Mouse (Mus musculus): ENCODE measurements around the gene Slc25a3.

DNA sequence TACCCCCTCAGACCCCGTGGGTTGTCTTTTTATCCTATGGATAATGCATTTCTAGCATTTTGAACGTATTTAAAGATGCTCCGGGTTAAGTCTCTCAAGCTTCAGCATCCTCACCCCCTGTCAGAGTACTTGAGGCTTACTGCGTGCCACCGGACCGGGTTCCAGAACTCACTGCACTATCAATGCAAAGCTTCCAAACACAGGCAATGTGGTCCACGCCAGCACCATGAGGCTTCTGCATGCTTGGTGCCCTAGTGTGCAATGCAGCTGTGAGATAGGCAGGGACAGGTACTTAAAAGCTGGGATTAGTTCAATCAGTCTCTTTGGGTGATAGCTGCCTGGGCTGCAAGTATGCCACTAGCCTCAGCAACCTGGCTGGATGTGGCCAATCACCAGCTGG is 21.6 kb upstream of the Slc25a3 start:
- TF ChIP-seq POLR2A (IDR thresholded peaks at IDR 0.05; ENCODE audit: control insufficient read depth in 1 of 2, insufficient read depth in 1 of 2, low read depth in 1 of 2, low read length in 2 of 2, poor library complexity in 1 of 2) (no peak; a peak in 1 of 4 replicates), USF1 (IDR thresholded peaks at IDR 0.05; ENCODE audit: low read depth, low read length) (no peak), MYC (IDR thresholded peaks at IDR 0.05; ENCODE audit: low read depth, low read length) (no peak)

Data from MEL (cell line).